Mouse (Mus musculus) lung, postnatal 14 days (tissue): ENCODE results near the gene Ctsa.

Source experiments
- DNase-seq: peaks from one replicate; pipeline ENCODE4 v3.0.0; 2021

The Ctsa gene

GRCm38 (mm10) chr2:164879228-164879567 is 46.5 kb downstream of the Ctsa start, which contains the start of gene Pcif1:
TSS of gene Pcif1 (plus strand) at chr2:164879304.
- DNase-seq = peak; percentile 94

DNA sequence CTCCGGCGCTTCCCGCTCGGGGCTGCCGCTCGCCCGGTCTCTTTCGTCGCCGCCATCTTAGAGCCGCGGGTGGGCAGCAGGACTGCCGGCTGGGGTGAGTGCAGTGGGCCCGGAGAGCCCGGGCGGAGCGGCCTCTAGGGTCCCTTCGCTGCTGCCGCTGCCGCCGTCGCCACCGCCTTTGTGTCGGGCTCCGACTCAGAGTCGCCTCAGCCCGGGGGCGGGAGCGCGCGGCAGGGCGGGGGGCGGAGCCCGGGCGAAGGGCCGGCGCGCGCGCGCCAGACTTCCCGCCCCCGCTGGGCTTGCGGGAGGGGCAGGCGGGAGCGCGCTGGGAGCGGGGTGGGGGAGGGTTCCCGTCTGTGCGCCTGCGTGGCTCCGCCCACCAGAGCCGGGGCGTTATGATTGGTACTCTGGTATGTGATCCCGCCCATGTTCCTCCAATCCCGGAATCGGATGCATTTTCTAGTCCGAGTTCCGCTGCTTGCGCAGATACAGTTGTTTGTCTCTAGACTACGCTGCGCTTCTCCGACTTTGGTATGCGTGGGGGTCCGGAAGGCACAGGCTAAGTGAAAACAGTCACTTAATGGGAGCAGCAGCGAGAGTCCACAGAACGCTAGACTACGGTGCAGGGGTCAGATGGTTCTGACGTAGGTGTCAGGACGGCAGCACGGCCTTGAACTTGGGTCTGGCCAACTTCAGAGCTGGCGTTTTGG is 47.0 kb downstream of the Ctsa start:
- DNase-seq = peak; percentile 94

- no peak for DNase-seq
These were observed 49.9 kb downstream of the Ctsa start for GRCm38 (mm10) chr2:164882619-164883018.

- DNase-seq = peak; percentile 82
These were observed 53.1 kb downstream of the Ctsa start for GRCm38 (mm10) chr2:164885788-164886187.

DNA sequence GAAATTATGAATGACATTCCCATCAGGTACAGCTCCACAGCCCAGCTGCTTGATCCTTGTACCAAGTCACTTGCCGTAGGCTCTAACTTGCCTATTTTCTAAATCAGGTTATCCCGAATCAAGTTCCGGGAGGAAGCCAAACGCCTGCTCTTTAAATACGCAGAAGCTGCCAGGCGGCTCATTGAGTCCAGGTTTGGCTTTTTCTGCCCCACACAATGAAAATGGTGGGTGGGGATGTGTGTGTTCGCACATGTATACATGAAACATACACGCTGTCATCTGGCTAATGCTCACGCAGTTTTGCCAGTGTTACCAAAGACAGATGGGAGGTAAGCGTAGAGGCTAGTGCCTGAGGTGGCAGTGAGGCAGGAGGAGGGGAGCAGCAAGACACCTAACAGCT is 53.9 kb downstream of the Ctsa start:
- DNase-seq = no peak

- no peak for DNase-seq
These were observed 56.3 kb downstream of the Ctsa start for GRCm38 (mm10) chr2:164888996-164889395.

DNA sequence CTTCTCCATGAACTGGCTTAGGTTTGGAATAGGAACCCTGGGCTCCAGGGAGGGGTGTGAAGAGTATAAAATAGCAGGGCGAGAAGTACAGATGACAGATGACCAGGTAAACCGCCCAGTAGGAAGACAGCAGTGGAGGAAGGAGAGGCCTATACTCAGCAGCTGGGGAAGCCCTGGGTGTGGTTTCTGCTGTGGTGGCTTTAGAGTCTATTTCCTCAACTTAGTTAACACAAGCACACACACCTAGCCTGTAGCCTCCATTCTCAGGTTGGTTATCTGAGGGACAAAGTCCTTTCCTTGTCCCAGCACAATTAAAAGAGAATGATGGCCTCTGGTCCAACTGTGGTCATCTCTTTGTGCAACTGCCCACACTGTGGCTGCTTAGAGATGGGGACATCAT is 57.3 kb downstream of the Ctsa start:
- no peak for DNase-seq
